Mouse (Mus musculus) C3H10T1/2 (cell line): Measurements from ENCODE around the gene Lce3c. TPM values are rescaled to one million over a fixed set of nuclear protein-coding genes. Genes with fewer than 3 reads are reported as not detected.

Experiments
- polyA plus RNA-seq, 2 experiments: library from polyadenylated mRNA; unstranded; fragments of >200 nt; fragmentation: generic; extraction: Trizol; gene quantifications; one replicate each; pipeline ENCODE4 v1.2.1; 2012; ENCODE audit warnings: missing spikeins in 2 of 2

Lce3c gene
- polyA plus RNA-seq = not detected

GRCm38 (mm10) chr3:92944186-92944585 lies at the start of gene Lce3c:
TSS of gene Lce3c (plus strand) at chr3:92944486.

GRCm38 (mm10) chr3:92926130-92926529 lies 18.2 kb upstream of the Lce3c start, which contains the start of gene Lce3a:
TSS of gene Lce3a (minus strand) at chr3:92926230.

DNA sequence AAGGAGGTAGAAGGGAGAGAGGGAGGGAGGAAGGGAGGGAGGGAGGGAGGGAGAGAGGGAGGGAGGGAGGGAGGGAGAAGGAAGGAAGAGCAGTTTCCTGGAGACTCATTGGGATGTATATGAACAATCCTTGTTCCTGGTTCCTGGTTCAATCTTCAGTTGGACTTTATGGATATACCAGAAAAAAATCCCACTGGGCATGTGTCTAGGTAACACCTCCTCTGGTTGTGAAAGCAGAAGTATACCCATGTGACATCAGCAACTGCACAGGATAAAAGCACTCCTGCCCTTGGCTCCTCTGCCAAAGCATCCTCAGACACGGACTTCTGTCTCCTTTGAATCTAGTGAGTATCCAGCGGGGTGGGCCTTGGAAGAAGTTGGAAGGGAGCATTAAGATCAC lies 11.6 kb upstream of the Lce3c start, which contains the start of gene Lce3b:
TSS of gene Lce3b (plus strand) at position 301 of the 400 bp plus-strand sequence.

GRCm38 (mm10) chr3:92957090-92957489 lies 12.8 kb downstream of the Lce3c start, which contains the start of gene Lce3d:
TSS of gene Lce3d (plus strand) at chr3:92957390.

GRCm38 (mm10) chr3:92966761-92967160 lies 22.5 kb downstream of the Lce3c start, which contains the start of gene Lce3e:
TSS of gene Lce3e (plus strand) at chr3:92967061.

DNA sequence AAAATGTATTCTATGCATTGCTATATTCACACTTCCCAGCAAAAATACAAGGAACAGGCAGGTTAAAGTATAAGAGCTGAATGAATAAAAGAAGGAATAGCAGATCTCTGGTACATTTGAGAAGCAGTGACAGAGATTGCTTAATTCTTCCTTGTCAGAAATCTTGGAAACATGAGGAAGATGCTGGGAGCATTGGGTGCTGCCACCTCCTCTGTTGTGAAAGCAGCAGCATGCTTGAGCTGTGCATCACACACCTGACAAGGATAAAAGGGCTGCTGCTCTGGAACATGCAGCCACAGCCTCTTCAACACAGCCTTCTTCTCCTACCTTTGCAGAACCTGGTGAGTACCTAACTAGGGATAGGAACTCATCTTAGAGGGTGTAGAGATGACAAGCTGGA lies 47.6 kb downstream of the Lce3c start, which contains the start of gene Lce3f:
TSS of gene Lce3f (plus strand) at position 301 of the 400 bp plus-strand sequence.

Other genes with a start within 250 kb of the Lce3c start
- gene Lce1e, start 235.4 kb upstream of the Lce3c start, polyA plus RNA-seq = not detected
- gene Lce1f, start 224.1 kb upstream of the Lce3c start, polyA plus RNA-seq = not detected
- gene Gm38119, start 205.4 kb upstream of the Lce3c start, polyA plus RNA-seq = not detected
- under 1 TPM in 1 of 2 experiments, not detected in 1; 0.39 TPM for gene Lce1g, start 192.1 kb upstream of the Lce3c start, polyA plus RNA-seq
- under 1 TPM in 1 of 2 experiments, not detected in 1; 0.08 TPM for gene Lce1h, start 179.4 kb upstream of the Lce3c start, polyA plus RNA-seq
- gene Lce1i, start 165.6 kb upstream of the Lce3c start, polyA plus RNA-seq = not detected
- not detected for gene Lce1j, start 154.0 kb upstream of the Lce3c start, polyA plus RNA-seq
- not detected for gene Lce1k, start 136.6 kb upstream of the Lce3c start, polyA plus RNA-seq
- gene Kprp, start 117.2 kb upstream of the Lce3c start, polyA plus RNA-seq = under 1 TPM in 1 of 2 experiments, not detected in 1; 0.04 TPM
- not detected for gene Lce1l, start 93.2 kb upstream of the Lce3c start, polyA plus RNA-seq
- not detected for gene 2310050C09Rik, start 74.3 kb upstream of the Lce3c start, polyA plus RNA-seq
- gene Lce3a, start 18.3 kb upstream of the Lce3c start, polyA plus RNA-seq = not detected
- not detected for gene Lce3b, start 11.5 kb upstream of the Lce3c start, polyA plus RNA-seq
- gene Lce3d, start 12.9 kb downstream of the Lce3c start, polyA plus RNA-seq = not detected
- not detected for gene Lce3e, start 22.6 kb downstream of the Lce3c start, polyA plus RNA-seq
- gene Lce3f, start 47.7 kb downstream of the Lce3c start, polyA plus RNA-seq = not detected
- gene Crct1, start 71.2 kb downstream of the Lce3c start, polyA plus RNA-seq = under 1 TPM; 0.09 to 0.16 TPM
- gene Lce1m, start 74.6 kb downstream of the Lce3c start, polyA plus RNA-seq = not detected
- not detected for gene Gm4858, start 124.3 kb downstream of the Lce3c start, polyA plus RNA-seq
- gene Crnn, start 200.3 kb downstream of the Lce3c start, polyA plus RNA-seq = not detected